Mouse (Mus musculus) gastrocnemius, postnatal 14 days (tissue): ENCODE results near the gene Gpha2. TPM values are rescaled to one million over a fixed set of nuclear protein-coding genes. Genes with fewer than 3 reads are reported as not detected.
A peak's percentile ranks its signal among the peaks of the same experiment; 100 is the strongest.

ENCODE experiments used
- DNase-seq: peaks from one replicate; pipeline ENCODE4 v3.0.0; 2021; ENCODE audit warnings: mixed read lengths
- intact Hi-C: fragments of 180-260 bp; cut with DNase I; formaldehyde crosslinking; loops from one replicate; pipeline ENCODE4 v1.15.1; 2025; ENCODE audit warnings: low total_unique reads
- total RNA-seq, 2 experiments: library from RNA; stranded (reverse); gene quantifications; 2 replicates each; pipeline ENCODE4 v1.2.3; 2021

Gpha2 gene
- total RNA-seq, 2 experiments from 2014 or later: not detected

- intact Hi-C loops: no loop called here
- no peak for DNase-seq
These were observed 14.5 kb downstream of the Gpha2 start for GRCm38 (mm10) chr19:6240725-6241124.

DNA sequence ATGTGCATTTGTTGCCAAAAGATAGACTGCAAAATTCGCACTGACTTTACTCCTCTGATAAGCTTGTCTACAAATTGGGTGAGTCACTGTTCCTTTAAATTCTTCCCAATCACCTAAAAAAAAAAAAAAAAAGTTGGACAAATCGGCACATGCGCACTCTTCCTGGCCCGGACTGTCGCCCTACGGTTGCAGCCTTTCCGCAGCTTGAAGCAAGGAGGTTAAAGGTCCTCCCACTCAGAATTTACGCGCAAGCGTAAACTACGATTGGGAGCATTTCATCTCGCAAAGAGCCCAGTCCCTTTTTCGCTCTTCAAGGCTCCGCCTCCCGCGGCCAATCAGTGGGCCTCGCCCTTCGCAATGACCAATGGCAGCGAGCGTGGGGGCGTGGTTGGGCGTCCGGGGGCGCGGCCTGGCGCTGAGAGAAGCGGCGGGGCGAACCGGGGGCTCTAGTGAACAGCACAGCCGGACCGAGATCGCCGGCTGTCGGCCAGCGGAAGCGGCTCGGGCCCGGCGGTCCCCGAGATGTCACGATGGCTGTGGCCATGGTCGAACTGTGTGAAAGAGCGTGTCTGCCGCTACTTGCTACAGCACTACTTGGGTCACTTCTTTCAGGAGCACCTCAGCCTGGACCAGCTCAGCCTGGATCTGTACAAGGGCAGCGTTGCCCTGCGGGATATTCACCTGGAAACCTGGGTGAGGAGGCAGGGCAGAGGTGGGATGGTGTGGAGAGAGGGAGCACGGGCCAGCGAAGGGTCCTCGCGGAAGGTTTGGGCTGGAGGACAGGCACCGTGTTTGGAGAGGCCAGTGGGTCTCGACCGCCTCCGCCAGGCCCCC lies 15.3 kb downstream of the Gpha2 start, which contains the start of gene Atg2a:
Gene Atg2a, plus strand, starts transcription at position 395 of the 834 bp plus-strand sequence.
- intact Hi-C loops: no loop called here
- DNase-seq: peak; percentile 99

- intact Hi-C loops: no loop called here
These were observed 16.1 kb downstream of the Gpha2 start for GRCm38 (mm10) chr19:6242281-6242680.

DNA sequence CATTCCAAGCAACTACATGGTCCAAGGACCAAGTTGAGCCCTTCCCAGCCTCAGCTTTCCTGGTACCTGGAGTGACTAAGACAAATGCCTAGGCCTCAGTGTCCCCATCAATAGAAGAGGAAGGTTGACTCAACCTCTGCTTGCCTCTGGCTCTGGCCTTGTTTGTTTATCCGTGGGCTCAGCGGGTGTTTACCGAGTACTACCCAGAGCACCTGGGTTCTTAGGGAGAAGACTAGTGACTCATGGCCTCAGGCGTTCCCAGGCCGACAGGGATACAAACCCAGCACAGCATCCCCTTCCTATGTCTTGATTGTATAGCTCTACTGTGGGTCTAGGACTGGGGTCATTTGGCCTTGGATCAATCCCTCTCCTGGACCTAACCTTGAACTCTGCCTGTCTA lies 17.0 kb downstream of the Gpha2 start:
- intact Hi-C loops: no loop called here
- DNase-seq: no peak

More at GRCm38 (mm10) chr19:6242281-6242680, 16.1 kb downstream of the Gpha2 start:
- peak; percentile 51 for DNase-seq

GRCm38 (mm10) chr19:6245806-6246205 lies 19.6 kb downstream of the Gpha2 start:
- no peak for DNase-seq
- intact Hi-C loops: no loop called here

DNA sequence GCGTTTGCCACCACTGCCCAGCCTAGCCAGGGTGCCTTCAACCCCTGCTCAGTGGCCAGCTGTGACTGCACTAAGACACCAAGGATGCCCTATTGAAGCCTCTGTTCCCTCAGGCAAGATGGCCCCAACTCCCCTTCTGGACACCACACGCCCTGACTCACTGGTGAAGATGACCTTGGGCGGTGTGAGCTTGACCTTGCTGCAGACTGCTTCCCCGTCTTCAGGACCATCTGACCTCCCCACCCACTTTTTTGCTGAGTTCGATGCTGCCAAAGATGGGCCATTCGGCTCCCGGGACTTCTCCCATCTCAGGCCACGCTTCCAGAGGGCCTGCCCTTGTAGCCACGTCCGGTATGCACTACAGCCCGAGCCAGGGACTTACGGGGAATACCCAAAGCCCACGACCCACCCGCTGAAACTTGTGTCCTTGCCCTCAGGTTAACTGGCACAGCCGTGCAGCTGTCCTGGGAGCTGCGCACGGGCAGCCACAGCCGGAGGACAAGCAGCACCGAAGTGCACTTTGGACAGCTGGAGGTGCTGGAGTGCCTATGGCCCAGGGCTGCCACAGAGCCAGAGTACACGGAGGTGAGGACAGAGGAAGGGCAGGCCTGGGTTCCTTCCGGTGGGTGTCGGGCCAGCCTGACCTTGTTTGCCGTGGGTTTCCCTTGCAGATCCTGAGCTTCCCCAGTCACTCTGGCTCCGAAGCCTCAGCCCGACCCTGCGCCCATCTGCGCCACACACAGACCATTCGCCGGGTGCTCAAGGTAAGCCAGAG lies 21.5 kb downstream of the Gpha2 start:
- intact Hi-C loops: no loop called here

GRCm38 (mm10) chr19:6253021-6253420 lies 26.8 kb downstream of the Gpha2 start:
- DNase-seq: no peak
- intact Hi-C loops: no loop called here

More for the DNA sequence above, 21.5 kb downstream of the Gpha2 start:
- DNase-seq: no peak

DNA sequence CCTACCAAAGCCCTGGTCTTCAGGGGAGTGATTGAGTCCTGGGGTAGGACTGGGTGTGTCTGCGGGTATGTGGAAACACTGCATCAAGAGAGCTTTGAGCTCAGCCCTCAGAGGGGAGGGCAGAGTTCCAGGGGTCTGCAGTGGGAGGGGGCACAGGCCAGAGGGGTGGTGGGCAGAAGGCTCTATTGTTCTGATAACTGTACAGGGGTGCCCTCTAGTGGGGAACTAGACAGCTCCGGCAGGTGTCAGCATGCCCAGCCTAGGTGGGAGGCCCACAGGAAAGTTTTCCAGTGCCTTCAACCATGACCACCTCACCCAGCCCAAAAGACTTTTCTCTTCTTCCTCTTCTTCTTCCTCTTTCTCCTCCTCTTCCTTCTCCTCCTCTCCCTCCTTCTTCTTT lies 34.2 kb downstream of the Gpha2 start:
- intact Hi-C loops: no loop called here

DNA sequence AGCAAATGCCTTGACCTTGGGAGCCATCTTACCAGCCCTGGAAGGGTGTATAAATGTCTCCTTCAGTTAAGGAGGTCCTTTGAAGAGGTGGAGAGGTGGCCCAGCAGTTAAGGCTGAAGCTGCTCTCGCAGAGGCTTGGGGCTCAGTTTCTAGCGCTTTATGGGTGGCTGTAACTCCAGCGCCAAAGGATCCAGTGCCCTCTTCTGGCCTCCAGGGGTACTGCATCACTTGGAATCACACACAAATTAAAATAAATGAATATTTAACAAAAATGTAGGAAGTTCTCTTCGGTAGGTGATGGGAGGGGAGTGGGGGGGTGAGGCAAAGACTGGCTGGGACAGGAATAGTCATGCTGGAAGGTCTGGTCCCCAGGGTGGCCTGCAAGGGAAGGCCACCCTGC lies 34.8 kb downstream of the Gpha2 start:
- intact Hi-C loops: no loop called here
- DNase-seq: no peak

More for the DNA sequence above, 34.2 kb downstream of the Gpha2 start:
- no peak for DNase-seq

- no peak for DNase-seq
- intact Hi-C loops: no loop called here
These were observed 35.2 kb downstream of the Gpha2 start for GRCm38 (mm10) chr19:6261379-6261778.

DNA sequence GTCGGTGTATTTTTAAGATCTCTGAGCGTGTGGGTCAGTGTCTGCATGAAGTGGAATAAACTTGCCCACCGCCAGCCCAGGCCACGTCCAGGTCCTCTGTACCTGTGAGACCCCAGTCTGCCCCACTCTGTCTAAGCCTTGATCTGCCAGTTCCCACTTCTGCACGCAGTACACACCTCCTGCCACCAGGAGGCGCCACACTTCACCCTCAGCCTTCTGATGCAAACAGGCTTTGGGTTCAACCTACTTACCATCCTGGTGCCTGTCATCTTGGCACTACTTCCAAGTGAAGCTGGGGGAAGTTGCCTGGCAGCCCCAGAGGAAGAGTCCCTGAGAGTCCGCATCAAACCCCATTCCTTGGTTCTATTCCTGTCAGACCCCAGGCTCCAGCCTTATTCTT lies 36.0 kb downstream of the Gpha2 start:
- peak; percentile 58 for DNase-seq
- intact Hi-C loops: no loop called here

- no peak for DNase-seq
- intact Hi-C loops: no loop called here
These were observed 36.8 kb downstream of the Gpha2 start for GRCm38 (mm10) chr19:6262839-6263433.

DNA sequence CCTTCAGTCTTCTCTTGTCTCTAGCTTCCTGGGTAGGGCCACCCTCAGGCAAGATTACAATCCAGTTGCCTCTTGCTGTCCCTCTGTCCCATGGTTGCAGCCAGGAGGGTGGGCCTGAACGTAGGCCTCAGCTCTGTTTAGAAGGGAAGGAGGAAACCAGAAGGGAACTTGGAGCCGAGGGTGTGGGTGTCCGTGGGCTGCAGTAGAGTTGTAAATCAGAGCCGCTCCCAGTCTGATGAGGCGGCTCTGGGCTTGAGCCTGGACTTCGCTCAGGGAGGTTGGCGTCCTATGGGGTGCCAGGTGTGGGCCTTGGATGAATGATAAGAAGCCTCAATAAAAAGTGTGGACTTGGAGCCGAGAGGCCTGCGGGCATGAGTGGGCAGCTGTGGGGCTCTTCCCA lies 38.0 kb downstream of the Gpha2 start:
- intact Hi-C loops: no loop called here
- no peak for DNase-seq

- no peak for DNase-seq
- intact Hi-C loops: no loop called here
These were observed 38.8 kb downstream of the Gpha2 start for GRCm38 (mm10) chr19:6264945-6265344.

DNA sequence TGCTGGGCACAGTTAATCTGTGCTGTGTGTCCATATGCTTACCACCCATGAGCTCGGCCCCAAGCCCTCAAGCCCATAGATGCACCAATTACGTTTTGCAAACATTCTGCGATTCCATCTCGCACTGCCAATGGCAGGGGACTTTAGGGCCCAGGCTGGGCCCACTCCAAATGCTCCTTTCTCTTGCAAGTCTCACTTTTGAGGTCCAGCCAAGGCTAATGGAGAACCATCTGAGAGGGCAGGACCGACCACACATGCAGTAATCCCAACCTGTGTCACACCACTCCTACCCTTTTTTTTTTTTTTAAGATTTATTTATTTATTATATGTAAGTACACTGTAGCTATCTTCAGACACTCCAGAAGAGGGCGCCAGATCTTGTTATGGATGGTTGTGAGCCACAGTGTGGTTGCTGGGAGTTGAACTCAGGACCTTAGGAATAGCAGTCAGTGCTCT lies 39.6 kb downstream of the Gpha2 start:
- no peak for DNase-seq
- intact Hi-C loops: no loop called here

DNA sequence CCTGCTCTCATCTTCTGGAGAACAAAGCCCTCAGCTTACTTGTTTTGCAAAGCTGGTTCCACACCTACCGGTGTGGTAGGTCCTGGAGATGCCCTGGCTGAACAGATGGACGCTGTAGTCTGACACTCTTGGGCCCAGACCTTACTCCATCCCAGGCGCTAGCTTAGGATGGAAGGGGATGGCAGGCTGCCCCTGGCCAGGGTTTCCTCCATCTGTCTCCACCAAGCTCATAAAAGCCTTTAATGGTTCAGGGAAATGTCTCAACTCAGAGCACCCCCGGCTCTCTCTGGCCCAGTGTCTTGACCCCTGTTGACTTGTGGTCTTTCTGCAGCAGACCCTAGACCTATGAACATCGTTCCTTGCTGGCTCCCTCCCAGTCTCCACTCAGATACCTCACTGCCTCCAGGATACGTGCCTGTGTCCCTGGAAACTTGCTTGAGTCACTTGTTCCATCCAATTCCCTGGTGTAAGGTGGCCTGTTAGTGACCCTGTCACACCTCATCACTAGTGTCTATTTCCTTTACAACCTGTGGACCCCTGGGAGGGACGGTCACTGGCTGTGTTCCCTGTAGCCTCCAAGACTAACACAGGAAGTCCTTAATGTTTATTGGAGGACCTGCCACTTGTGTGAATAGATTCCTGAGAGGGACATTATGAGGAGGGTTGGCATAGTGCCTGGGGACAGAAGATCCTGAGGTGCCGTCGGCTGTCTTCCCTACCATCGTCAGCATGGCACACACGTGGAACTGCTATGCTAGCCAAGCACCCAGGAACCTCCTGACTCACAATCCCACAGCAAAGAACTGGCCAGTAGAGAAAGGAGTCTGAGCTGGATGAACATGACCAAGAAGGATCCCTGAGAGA lies 41.4 kb downstream of the Gpha2 start:
- no peak for DNase-seq
- intact Hi-C loops: loop anchor here (2.0 kb wide), 1 partner anchor 37 kb away; no protein-coding TSS in a partner anchor

DNA sequence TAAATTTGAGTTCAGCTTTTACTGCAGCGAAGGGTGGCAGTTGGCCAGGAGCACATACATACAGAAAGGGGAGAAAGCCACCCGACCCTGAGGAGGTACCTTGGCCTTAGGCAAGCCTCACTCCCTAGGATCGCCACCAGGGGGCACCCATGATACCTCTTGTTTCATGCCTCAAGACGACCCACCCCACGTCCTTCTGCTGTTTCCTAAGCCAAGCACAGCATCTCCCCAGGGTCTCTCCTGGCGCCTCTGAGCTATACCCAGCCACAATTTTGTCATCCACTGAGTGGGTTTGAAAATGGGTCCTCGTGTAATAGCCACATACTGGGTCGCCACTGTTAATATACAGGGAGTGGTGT lies 42.0 kb downstream of the Gpha2 start:
- peak; percentile 87 for DNase-seq
- intact Hi-C loops: loop anchor here (2.0 kb wide), 1 partner anchor 37 kb away; no protein-coding TSS in a partner anchor

- intact Hi-C loops: loop anchor here (2.0 kb wide), 1 partner anchor 36 kb away; no protein-coding TSS in a partner anchor
- no peak for DNase-seq
These were observed 42.5 kb downstream of the Gpha2 start for GRCm38 (mm10) chr19:6268670-6269132.
